Mouse (Mus musculus) erythroblast, embryonic 14.5 days (primary cell): ENCODE measurements around the gene Col9a3.

Experiments
- GATA1 ChIP-seq: IDR thresholded peaks from 2 replicates; pipeline ENCODE4 v1.6.1; 2012; ENCODE audit warnings: low read length, inconsistent platforms, mixed read lengths
- TAL1 ChIP-seq: IDR thresholded peaks from 3 replicates; pipeline ENCODE4 v1.6.1; 2012; ENCODE audit warnings: low read length, inconsistent platforms, mixed read lengths

DNA sequence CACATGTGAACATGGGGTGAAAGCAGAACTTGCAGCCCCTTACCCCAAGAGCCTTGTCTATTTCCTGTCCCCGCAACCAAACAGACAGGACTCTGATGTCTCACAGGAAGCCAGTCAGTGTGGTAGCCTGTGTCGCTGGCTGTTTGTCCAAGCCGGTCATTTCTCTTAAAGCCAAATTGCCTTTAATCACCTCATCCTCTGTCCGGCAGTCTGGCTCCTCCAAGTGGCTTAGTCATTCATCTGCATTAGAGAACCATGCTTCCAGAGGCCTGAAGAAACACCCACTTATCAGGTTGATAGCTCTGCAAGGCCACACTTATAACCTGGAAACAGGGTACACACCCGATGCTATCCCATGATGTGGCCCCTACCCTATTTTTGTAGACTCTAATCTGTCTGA is 35.4 kb upstream of the Col9a3 start:
- TF ChIP-seq GATA1, result no peak
- TF ChIP-seq TAL1, result no peak
